Mouse (Mus musculus): ENCODE results near the gene Gm281.

The Gm281 gene

GRCm38 (mm10) chr14:13914387-13915082 lies at the start of gene Gm281:
Gm281 (minus strand) TSS chr14:13914478.
- no peak for TF ChIP-seq GATA4 (IDR thresholded peaks at IDR 0.05; ENCODE audit: insufficient replicate concordance, low read length)

DNA sequence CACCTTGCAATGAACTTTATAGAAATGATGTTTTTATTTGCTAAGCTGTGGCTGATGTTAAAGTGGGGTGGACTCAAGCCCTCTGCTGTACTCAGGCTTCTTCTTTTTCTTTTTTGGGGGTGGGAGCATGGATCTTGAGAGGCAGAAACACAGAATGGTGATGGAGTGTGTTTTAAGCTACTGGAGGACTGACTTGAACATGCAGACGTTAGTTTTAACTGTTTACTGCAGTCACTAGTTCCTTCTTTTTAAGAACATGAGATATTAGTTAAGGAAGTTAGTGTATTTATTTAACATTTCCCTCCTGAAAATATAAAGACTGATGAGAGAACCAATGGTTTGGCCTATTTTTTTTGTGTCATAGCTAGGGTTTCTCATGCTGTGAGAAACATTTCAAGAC lies 49.2 kb upstream of the Gm281 start:
- no peak for TF ChIP-seq GATA4 (IDR thresholded peaks at IDR 0.05; ENCODE audit: insufficient replicate concordance, low read length)

DNA sequence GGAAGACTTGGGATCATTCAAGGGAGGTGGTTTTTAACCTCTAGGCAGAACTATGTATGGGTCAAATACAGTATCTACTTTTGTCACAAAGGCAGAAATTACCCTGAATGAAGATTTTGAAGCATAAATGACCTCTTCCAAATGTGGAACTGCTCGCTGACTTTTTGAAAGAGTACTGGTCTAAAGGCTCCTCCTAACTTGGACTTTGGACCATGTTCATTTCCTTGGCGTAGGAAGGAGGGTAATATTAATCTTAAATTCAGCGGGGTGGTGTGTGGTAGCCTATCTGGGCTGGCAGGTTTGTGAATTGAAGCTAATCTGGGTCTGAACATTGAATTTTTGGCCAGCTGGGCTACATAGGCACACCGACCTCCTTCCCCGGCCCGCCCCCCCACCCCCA lies 48.2 kb upstream of the Gm281 start:
- no peak for TF ChIP-seq GATA4 (IDR thresholded peaks at IDR 0.05; ENCODE audit: insufficient replicate concordance, low read length)

DNA sequence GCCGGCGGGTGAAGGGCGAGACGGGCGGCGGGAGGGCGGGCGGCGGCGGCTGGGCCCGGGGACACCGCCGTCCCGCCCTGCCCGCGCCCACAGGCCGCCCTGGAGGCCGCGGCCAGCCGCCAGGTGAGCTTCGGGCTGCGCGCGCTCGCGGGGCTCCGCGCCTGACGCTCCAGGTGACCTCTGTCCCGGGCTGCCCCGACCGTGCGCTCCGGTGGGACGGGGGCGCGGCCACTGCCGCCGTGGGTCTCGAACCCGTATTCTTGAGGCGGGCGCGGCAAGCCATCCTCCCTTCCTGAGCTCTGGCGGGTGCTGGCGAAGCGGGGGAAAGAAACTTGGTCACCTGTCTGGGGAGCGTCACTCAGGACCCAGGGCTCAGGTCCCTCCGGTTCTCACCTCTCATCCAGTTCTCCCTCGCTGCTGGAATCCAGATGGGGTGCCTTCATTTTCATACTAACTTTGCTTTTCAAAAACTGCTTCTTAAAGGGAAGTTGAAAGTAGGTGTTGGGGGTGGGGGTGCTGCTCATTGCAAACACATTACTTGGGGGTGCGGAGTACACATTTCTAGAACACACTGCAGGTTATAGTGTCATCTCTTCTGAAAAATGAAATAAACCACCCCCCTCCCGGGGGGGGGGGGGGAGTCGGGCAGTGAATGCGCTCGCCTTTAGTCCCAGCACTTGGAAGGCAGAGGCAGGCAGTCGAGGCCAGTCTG lies 47.3 kb upstream of the Gm281 start, which contains the start of the genes Atxn7 and Thoc7:
Atxn7 (plus strand) TSS at position 40 of the 712 bp plus-strand sequence.
Thoc7 (minus strand) TSS at position 452 of the 712 bp plus-strand sequence.
- TF ChIP-seq GATA4 (IDR thresholded peaks at IDR 0.05; ENCODE audit: insufficient replicate concordance, low read length) = no peak

GRCm38 (mm10) chr14:13960482-13961325 lies 46.4 kb upstream of the Gm281 start:
- TF ChIP-seq GATA4 (IDR thresholded peaks at IDR 0.05; ENCODE audit: insufficient replicate concordance, low read length) = no peak

DNA sequence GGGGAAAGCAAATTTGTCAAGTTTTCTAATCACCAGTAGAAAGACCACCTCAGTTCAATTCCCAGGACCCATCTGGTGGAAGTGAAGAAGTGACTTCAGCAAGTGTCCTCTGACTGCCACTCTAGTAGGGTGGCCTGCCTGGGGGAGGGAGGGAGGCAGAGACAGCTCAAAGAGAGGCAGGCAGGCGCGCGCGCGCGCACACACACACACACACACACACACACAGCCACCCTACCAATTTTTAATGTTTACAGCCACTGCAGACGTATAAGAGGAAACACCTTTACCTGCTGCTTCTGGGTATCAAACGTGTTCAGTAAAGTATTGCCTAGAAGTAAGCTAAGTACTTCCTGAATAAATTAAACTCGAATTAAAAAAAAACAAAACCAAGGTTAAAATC lies 45.8 kb upstream of the Gm281 start:
- TF ChIP-seq GATA4 (IDR thresholded peaks at IDR 0.05; ENCODE audit: insufficient replicate concordance, low read length) = no peak

DNA sequence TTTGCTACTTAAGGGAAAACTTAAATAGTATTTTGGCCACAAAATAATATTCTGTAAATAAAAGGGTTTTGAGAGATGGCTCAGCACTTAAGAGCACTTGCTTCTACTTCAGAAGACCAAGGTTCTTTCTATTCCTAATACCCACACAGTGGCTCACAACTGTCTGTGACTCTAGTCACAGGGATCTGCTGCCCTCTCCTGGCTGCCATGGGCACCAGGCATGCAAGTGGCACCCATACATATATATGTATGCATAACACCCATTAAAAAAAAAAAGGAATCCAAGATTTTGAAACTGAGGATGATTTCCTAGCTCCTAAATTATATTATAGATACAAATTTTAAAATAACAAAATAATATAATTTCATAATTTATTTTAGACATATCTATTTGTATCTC lies 36.1 kb upstream of the Gm281 start:
- no peak for TF ChIP-seq GATA4 (IDR thresholded peaks at IDR 0.05; ENCODE audit: insufficient replicate concordance, low read length)

DNA sequence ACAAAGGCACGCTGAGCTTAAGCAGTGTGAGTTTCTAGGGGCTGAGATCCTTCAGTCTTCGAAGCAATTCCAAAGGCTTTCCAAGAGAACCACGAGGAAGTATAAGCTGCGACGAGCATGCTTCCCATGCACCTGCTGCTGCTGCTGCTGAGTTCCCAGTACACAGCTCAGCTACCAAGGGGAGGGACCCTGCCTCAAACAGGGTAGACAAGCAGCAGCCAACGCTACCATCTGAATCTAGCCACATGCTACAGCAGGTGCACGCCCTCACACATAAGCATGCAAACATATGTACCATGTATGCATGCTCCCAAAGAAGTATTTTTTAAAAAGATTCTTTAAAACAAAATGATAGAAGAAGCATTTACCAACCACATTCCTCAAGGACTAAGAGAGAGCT lies 34.1 kb upstream of the Gm281 start:
- no peak for TF ChIP-seq GATA4 (IDR thresholded peaks at IDR 0.05; ENCODE audit: insufficient replicate concordance, low read length)

GRCm38 (mm10) chr14:13944686-13945085 lies 30.4 kb upstream of the Gm281 start:
- no peak for TF ChIP-seq GATA4 (IDR thresholded peaks at IDR 0.05; ENCODE audit: insufficient replicate concordance, low read length)

GRCm38 (mm10) chr14:13934052-13934371 lies 19.7 kb upstream of the Gm281 start:
- no peak for TF ChIP-seq GATA4 (IDR thresholded peaks at IDR 0.05; ENCODE audit: insufficient replicate concordance, low read length)

GRCm38 (mm10) chr14:13933290-13934051 lies 19.2 kb upstream of the Gm281 start:
- TF ChIP-seq GATA4 (IDR thresholded peaks at IDR 0.05; ENCODE audit: insufficient replicate concordance, low read length) = no peak

- no peak for TF ChIP-seq GATA4 (IDR thresholded peaks at IDR 0.05; ENCODE audit: insufficient replicate concordance, low read length)
Observed at GRCm38 (mm10) chr14:13917630-13918029, 3.4 kb upstream of the Gm281 start.

DNA sequence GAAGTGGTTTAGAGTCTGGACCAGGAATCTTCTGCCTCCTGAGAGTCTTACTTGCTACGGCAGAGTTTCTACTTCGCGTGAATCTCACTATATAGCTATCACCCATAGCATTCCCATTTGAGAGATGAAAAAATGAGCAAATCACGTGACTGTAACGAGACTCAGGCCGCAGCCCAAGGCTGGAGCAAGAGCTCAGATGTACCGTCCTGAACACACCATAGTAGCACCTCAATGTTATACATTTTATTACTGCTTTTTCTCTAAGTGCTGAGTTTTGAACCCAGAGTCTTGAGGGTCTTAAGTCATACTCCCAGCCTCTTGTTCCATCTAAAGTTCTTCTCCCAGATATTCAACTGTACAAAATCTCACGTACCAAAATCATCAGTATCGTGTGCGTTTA lies 2.9 kb upstream of the Gm281 start:
- no peak for TF ChIP-seq GATA4 (IDR thresholded peaks at IDR 0.05; ENCODE audit: insufficient replicate concordance, low read length)

- TF ChIP-seq GATA4 (IDR thresholded peaks at IDR 0.05; ENCODE audit: insufficient replicate concordance, low read length) = no peak
Observed at GRCm38 (mm10) chr14:13915207-13915606, 929 bp upstream of the Gm281 start.

DNA sequence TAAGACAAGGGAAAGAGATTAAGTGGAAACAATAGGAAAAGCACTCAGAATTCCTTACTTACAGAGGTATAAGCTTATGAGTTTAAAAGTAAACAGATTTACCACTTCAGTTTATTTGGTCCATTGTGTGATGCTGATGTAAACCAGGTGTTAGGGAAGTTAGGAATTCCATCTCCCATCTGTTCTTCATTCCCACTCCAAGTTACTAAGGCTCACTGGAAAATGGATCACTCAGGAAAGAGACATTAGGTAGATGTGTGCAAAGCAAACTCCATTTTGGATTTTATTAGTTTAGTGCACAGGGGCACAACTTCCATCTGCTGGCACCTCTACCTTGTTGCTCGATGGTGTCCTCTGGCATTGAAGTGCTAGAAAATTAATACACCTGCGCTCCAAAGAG lies 4.1 kb downstream of the Gm281 start:
- no peak for TF ChIP-seq GATA4 (IDR thresholded peaks at IDR 0.05; ENCODE audit: insufficient replicate concordance, low read length)
